Mouse (Mus musculus): ENCODE data around the gene Abcb11.

Gene Abcb11

DNA sequence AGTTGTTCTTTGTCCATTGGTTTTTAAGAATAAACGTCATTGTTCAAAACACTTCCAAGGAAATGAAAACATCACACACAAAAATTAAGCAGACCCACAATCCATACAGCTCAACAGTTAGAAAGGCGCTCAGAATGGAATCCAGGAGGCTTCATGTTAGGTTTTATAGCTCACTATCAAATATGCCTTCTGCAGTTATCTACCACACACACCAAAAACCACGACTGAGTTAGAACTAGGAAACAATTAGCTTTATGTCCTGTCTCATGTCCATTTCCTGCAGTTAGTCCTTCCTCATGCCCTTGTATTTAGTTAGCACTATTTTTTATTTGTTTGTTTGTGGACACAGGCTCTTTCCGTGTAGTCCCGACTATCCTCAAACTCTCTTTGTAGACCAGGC lies 151.4 kb downstream of the Abcb11 start:
- in situ Hi-C loops (cut with MboI; ENCODE audit: unreplicated experiment in 2 of 2): no loop called here

- in situ Hi-C loops (cut with MboI; ENCODE audit: unreplicated experiment in 2 of 2): no loop called here
These were observed 153.2 kb downstream of the Abcb11 start for GRCm38 (mm10) chr2:69189222-69189621.

DNA sequence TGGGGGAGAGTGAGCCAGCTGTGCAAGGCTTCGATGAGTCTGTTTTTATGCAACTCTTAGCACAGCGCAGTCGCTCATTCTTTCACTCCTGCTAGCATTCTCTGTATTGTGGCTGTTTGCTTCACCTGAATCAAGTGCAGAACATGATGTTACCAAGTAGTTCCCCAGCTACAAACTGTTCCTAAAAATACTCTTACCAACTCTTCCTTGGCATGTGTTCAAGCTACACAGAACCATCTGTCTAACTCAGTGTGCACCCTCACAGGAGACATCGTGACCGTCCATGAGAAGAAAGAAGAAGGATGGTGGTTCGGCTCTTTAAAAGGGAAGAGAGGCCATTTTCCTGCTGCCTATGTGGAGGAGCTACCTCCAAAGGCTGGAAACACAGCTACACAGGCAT lies 153.7 kb downstream of the Abcb11 start:
- in situ Hi-C loops (cut with MboI; ENCODE audit: unreplicated experiment in 2 of 2): no loop called here
